Mouse (Mus musculus) MEL (cell line): ENCODE data around the gene Zfp593. TPM values are rescaled to one million over a fixed set of nuclear protein-coding genes. Genes with fewer than 3 reads are reported as not detected.

Source experiments
- DNase-seq: peaks from one replicate; pipeline ENCODE4 v3.0.0; 2011; ENCODE audit warnings: low read depth, low spot score
- H3K27ac ChIP-seq: 2 replicates; pipeline ENCODE4 v1.5.1; 2012; ENCODE audit warnings: low read depth, mild to moderate bottlenecking, control low read depth, low read length, moderate library complexity; ENCODE audit not compliant: control insufficient read depth
- H3K27me3 ChIP-seq, 2 experiments: fragments of 150-350 bp in 1 of 2; sonication (generic) in 1 of 2; 2 replicates each; pipeline ENCODE4 v1.6.1; 2012; ENCODE audit warnings: low read length in 2 of 2, mild to moderate bottlenecking in 2 of 2, improper control_type of control experiment in 1 of 2, moderate library complexity in 1 of 2; ENCODE audit not compliant: insufficient read depth in 2 of 2, control insufficient read depth in 1 of 2
- H3K36me3 ChIP-seq, 2 experiments: 2 replicates each; pipeline ENCODE4 v1.6.1; 2012 to 2014; ENCODE audit warnings: low read length in 2 of 2, improper control_type of control experiment in 1 of 2, inconsistent platforms in 1 of 2, mild to moderate bottlenecking in 1 of 2; ENCODE audit not compliant: insufficient read depth in 2 of 2, control insufficient read depth in 1 of 2
- H3K4me1 ChIP-seq, 2 experiments: fragments of 150-350 bp in 1 of 2; sonication (generic) in 1 of 2; 2 replicates each; pipeline ENCODE4 v1.6.1; 2012; ENCODE audit warnings: low read length in 2 of 2, improper control_type of control experiment in 1 of 2, mild to moderate bottlenecking in 1 of 2; ENCODE audit not compliant: insufficient read depth in 2 of 2, control insufficient read depth in 1 of 2
- H3K4me3 ChIP-seq, 2 experiments: fragments of 150-350 bp in 1 of 2; sonication (generic) in 1 of 2; 2 replicates each; pipeline ENCODE4 v1.5.1; 2012; ENCODE audit warnings: low read depth in 2 of 2, low read length in 2 of 2, mild to moderate bottlenecking in 2 of 2, moderate library complexity in 2 of 2, control low read depth in 1 of 2, improper control_type of control experiment in 1 of 2; ENCODE audit not compliant: control insufficient read depth in 1 of 2, insufficient read depth in 1 of 2
- H3K79me2 ChIP-seq: 2 replicates; pipeline ENCODE4 v1.6.1; 2012; ENCODE audit warnings: mild to moderate bottlenecking, low read length, moderate library complexity; ENCODE audit not compliant: control insufficient read depth, poor library complexity, insufficient read depth
- H3K9ac ChIP-seq: 2 replicates; pipeline ENCODE4 v1.6.1; 2012; ENCODE audit warnings: low read depth, mild to moderate bottlenecking, control low read depth, low read length, moderate library complexity; ENCODE audit not compliant: control insufficient read depth, poor library complexity, severe bottlenecking
- H3K9me3 ChIP-seq: fragments of 150-350 bp; sonication (generic); replicated peaks from 2 replicates; pipeline ENCODE4 v1.6.1; 2012; ENCODE audit warnings: mild to moderate bottlenecking, low read length, improper control_type of control experiment, moderate library complexity; ENCODE audit not compliant: insufficient read depth
- JUND ChIP-seq: IDR thresholded peaks from 2 replicates; pipeline ENCODE4 v1.6.1; 2011; ENCODE audit warnings: low read depth, mild to moderate bottlenecking, improper control_type of control experiment, low read length
- MAFK ChIP-seq: IDR thresholded peaks from 2 replicates; pipeline ENCODE4 v1.6.1; 2011; ENCODE audit warnings: low read depth, mild to moderate bottlenecking, low read length, improper control_type of control experiment, borderline replicate concordance
- MAX ChIP-seq: IDR thresholded peaks from 2 replicates; pipeline ENCODE4 v1.6.1; 2011; ENCODE audit warnings: low read length, improper control_type of control experiment
- MXI1 ChIP-seq: IDR thresholded peaks from 2 replicates; pipeline ENCODE4 v1.6.1; 2011; ENCODE audit warnings: mild to moderate bottlenecking, low read depth, low read length, improper control_type of control experiment
- MYB ChIP-seq: IDR thresholded peaks from 2 replicates; pipeline ENCODE4 v1.6.1; 2011; ENCODE audit warnings: mild to moderate bottlenecking, low read depth, low read length, improper control_type of control experiment
- POLR2A ChIP-seq, 2 experiments: IDR thresholded peaks; 2 replicates each; pipeline ENCODE4 v1.6.1; 2011 to 2012; ENCODE audit warnings: low read length in 2 of 2, mild to moderate bottlenecking in 2 of 2, control low read depth in 1 of 2, improper control_type of control experiment in 1 of 2, low read depth in 1 of 2, moderate library complexity in 1 of 2; ENCODE audit not compliant: control insufficient read depth in 1 of 2, insufficient read depth in 1 of 2, poor library complexity in 1 of 2
- POLR2AphosphoS2 ChIP-seq: IDR thresholded peaks from 2 replicates; pipeline ENCODE4 v1.6.1; 2011; ENCODE audit warnings: low read length, improper control_type of control experiment
- POLR2AphosphoS5 ChIP-seq: IDR thresholded peaks from 2 replicates; pipeline ENCODE4 v1.6.1; 2012; ENCODE audit warnings: low read depth, borderline replicate concordance, mild to moderate bottlenecking, inconsistent platforms, low read length, moderate library complexity, mixed read lengths
- RAD21 ChIP-seq: IDR thresholded peaks from 2 replicates; pipeline ENCODE4 v1.6.1; 2011; ENCODE audit warnings: mild to moderate bottlenecking, low read depth, low read length, improper control_type of control experiment
- RCOR1 ChIP-seq: IDR thresholded peaks from 2 replicates; pipeline ENCODE4 v1.6.1; 2012; ENCODE audit warnings: low read depth, mild to moderate bottlenecking, inconsistent platforms, low read length, improper control_type of control experiment
- SMC3 ChIP-seq: IDR thresholded peaks from 2 replicates; pipeline ENCODE4 v1.6.1; 2011; ENCODE audit warnings: low read depth, low read length, improper control_type of control experiment
- TCF12 ChIP-seq: IDR thresholded peaks from 2 replicates; pipeline ENCODE4 v1.6.1; 2014; ENCODE audit warnings: low read depth, mild to moderate bottlenecking, inconsistent platforms, low read length, improper control_type of control experiment, moderate library complexity
- USF2 ChIP-seq, 2 experiments: IDR thresholded peaks; 2 replicates each; pipeline ENCODE4 v1.6.1; 2011 to 2012; ENCODE audit warnings: improper control_type of control experiment in 2 of 2, low read length in 2 of 2, borderline replicate concordance in 1 of 2, inconsistent platforms in 1 of 2, low read depth in 1 of 2, mild to moderate bottlenecking in 1 of 2; ENCODE audit not compliant: insufficient read depth in 1 of 2
- ZC3H11A ChIP-seq: IDR thresholded peaks from 2 replicates; pipeline ENCODE4 v1.6.1; 2012; ENCODE audit warnings: low read depth, mild to moderate bottlenecking, inconsistent platforms, low read length, improper control_type of control experiment
- ZMIZ1 ChIP-seq: IDR thresholded peaks from 2 replicates; pipeline ENCODE4 v1.6.1; 2012; ENCODE audit warnings: low read depth, mild to moderate bottlenecking, inconsistent platforms, low read length, improper control_type of control experiment, moderate library complexity
- ZNF384 ChIP-seq: IDR thresholded peaks from 2 replicates; pipeline ENCODE4 v1.6.1; 2012; ENCODE audit warnings: low read depth, mild to moderate bottlenecking, inconsistent platforms, low read length, improper control_type of control experiment
- polyA plus RNA-seq, 2 experiments: library from polyadenylated mRNA; stranded (reverse) in 1 of 2; unstranded in 1 of 2; fragments of >175 nt in 1 of 2; fragments of >200 nt in 1 of 2; gene quantifications; 2 replicates each; pipeline versions ENCODE4 v1.2.1 to v1.2.4; 2012; ENCODE audit warnings: low replicate concordance in 2 of 2, low read depth in 1 of 2; ENCODE audit not compliant: insufficient read length in 2 of 2, insufficient read depth in 1 of 2, missing spikeins in 1 of 2
- total RNA-seq: library from RNA; depleted of rRNA; stranded (reverse); fragments of 300-350 nt; gene quantifications from 2 replicates; pipeline ENCODE4 v1.2.3, GENCODE M21; 2012

Gene Zfp593
- total and polyA plus RNA-seq, 3 experiments = 30.4 to 33.9 TPM; not detected in 1

GRCm38 (mm10) chr4:134258354-134258753, 13.0 kb upstream of the Zfp593 start:
- Histone ChIP-seq H3K4me1 (no peaks in the 10 kb centered on the region), H3K27me3 (no peaks in the 10 kb centered on the region), H3K9me3 (no peaks in the 10 kb centered on the region), H3K4me3 (no peak overlapping the region), H3K79me2 (no peaks in the 10 kb centered on the region), H3K36me3 (no peaks in the 10 kb centered on the region), H3K9ac (no peak overlapping the region), H3K27ac (no peak overlapping the region)
- DNase-seq = no peak
- no peak for TF ChIP-seq SMC3

- H3K27ac ChIP-seq = no peak overlapping the region
- H3K36me3 ChIP-seq = no peaks in the 10 kb centered on the region
- H3K27me3 ChIP-seq = no peaks in the 10 kb centered on the region
- no peaks in the 10 kb centered on the region for H3K9me3 ChIP-seq
- no peak overlapping the region for H3K9ac ChIP-seq
- TF ChIP-seq USF2 (IDR thresholded peaks at IDR 0.05; ENCODE audit: borderline replicate concordance in 1 of 2, insufficient read depth in 1 of 2, low read depth in 1 of 2, low read length in 2 of 2) (no peak), JUND (no peak)
- H3K79me2 ChIP-seq = no peaks in the 10 kb centered on the region
- H3K4me3 ChIP-seq = no peak overlapping the region
- DNase-seq = no peak
- no peaks in the 10 kb centered on the region for H3K4me1 ChIP-seq
These were observed 12.0 kb upstream of the Zfp593 start for GRCm38 (mm10) chr4:134257198-134258009.

- H3K4me1 ChIP-seq = no peaks in the 10 kb centered on the region
- H3K79me2 ChIP-seq = no peaks in the 10 kb centered on the region
- no peak overlapping the region for H3K4me3 ChIP-seq
- no peak for DNase-seq
- H3K36me3 ChIP-seq = no peaks in the 10 kb centered on the region
- no peak overlapping the region for H3K9ac ChIP-seq
- H3K9me3 ChIP-seq = no peaks in the 10 kb centered on the region
- no peak for TF ChIP-seq MYB
- TF ChIP-seq RAD21 = no peak
- TF ChIP-seq ZNF384 = no peak
- no peak for TF ChIP-seq MAFK
- no peak for TF ChIP-seq RCOR1
- no peak for TF ChIP-seq TCF12
- TF ChIP-seq POLR2AphosphoS5 = no peak
- no peak for TF ChIP-seq POLR2A (IDR thresholded peaks at IDR 0.05; ENCODE audit: control insufficient read depth in 1 of 2, insufficient read depth in 1 of 2, low read depth in 1 of 2, low read length in 2 of 2, poor library complexity in 1 of 2)
- TF ChIP-seq ZC3H11A = no peak
- TF ChIP-seq JUND = no peak
- no peak for TF ChIP-seq SMC3
- TF ChIP-seq MXI1 = no peak
- TF ChIP-seq ZMIZ1 = no peak
- no peak for TF ChIP-seq POLR2AphosphoS2
- no peak for TF ChIP-seq MAX
- H3K27ac ChIP-seq = no peak overlapping the region
- H3K27me3 ChIP-seq = no peaks in the 10 kb centered on the region
These were observed 11.2 kb upstream of the Zfp593 start for GRCm38 (mm10) chr4:134256407-134257197.
